ENCODE assay signal across 12 mouse cellular contexts in genomic region chr5:113214455-113214854, GRCm38 (mm10). TPM values are rescaled to one million over a fixed set of nuclear protein-coding genes. Genes with fewer than 3 reads are reported as not detected.
DNase-seq lines count a peak whose midpoint lies in the region; ATAC-seq and TF ChIP-seq lines count a peak whose summit lies in the region.
"Had no signal": no experiment of that assay in that cellular context is flagged by ENCODE, and none has a peak within 500 bp of the region (broad histone marks: within the 10 kb centered on the region; RNA-seq: fewer than 3 reads in every experiment).

No protein-coding gene starts in this region.

- H3K9me3 ChIP-seq in lung, embryonic 14.5 days (ENCODE audit: low read depth, low read length): no peaks in the 10 kb centered on the region
- H3K9me3 ChIP-seq: megakaryocyte, embryonic 14.5 days had no signal

- H3K36me3 ChIP-seq in lung, embryonic 14.5 days (ENCODE audit: insufficient read depth): no peaks in the 10 kb centered on the region

- no peak overlapping the region for H3K9ac ChIP-seq in lung, embryonic 14.5 days

- TF ChIP-seq CTCF in Patski (IDR thresholded peaks at IDR 0.05): no peak
- no peak for TF ChIP-seq CTCF in lung, embryonic 14.5 days (IDR thresholded peaks at IDR 0.05; ENCODE audit: low read depth)

- CTCF ChIA-PET in Patski (lab: Charles Lee): interaction anchor here (1.0 to 2.0 kb wide), 4 partner anchors 10 to 115 kb away, joined by 3 to 7 read pairs (median 4); partner anchors contain the start of gene Tmem211

- peaks cover 4% of the 10 kb centered on the region; the same call in 1 of the 2 replicates for H3K4me1 ChIP-seq in lung, embryonic 14.5 days (ENCODE audit: insufficient read depth)

- ATAC-seq in Patski: peak; percentile 41
- ATAC-seq in lung, embryonic 14.5 days (ENCODE audit: insufficient read depth): peak; percentile 26
- ATAC-seq in activated CD4-positive, CD25-positive, alpha-beta regulatory T cell, adult 4 months: no peak
- ATAC-seq in erythroblast, adult 5-6 weeks (replicated peaks; ENCODE audit: low FRiP score, poor library complexity, severe bottlenecking): no peak

- in situ Hi-C loops in Patski (cut with MboI; ENCODE audit: low pct_unique_long_range_greater_than_20kb): loop anchor here (25.0 kb wide), 1 partner anchor 673 kb away; no protein-coding TSS in a partner anchor

- POLR2A ChIA-PET in Patski (lab: Charles Lee): no interaction called here

- no peaks in the 10 kb centered on the region for H3K27me3 ChIP-seq in Patski
- H3K27me3 ChIP-seq in lung, embryonic 14.5 days (ENCODE audit: insufficient read depth, low read length): no peaks in the 10 kb centered on the region

- no peak overlapping the region for H3K4me2 ChIP-seq in lung, embryonic 14.5 days

- 0 out of 2 replicates have a peak overlapping the region, but pooled peaks have one; percentile 4 for H3K27ac ChIP-seq in lung, embryonic 14.5 days (ENCODE audit: low read depth)

- intact Hi-C loops in heart, postnatal 14 days (cut with DNase I): no loop called here

- DNase-seq in gastrocnemius, postnatal 10 days: peak; percentile 55
- DNase-seq in gastrocnemius, postnatal 4 days (ENCODE audit: low spot score in 2 of 2): no peak
- DNase-seq in Patski (ENCODE audit: low read depth, low spot score): peak; percentile 93
- DNase-seq in heart, postnatal 14 days: peak; percentile 58 to 69
- peak; percentile 70 for DNase-seq in lung, embryonic 14.5 days
- DNase-seq in cerebellum, postnatal 14 days: no peak

- 30% methylated on average over 11 of the region's 11 CpGs for WGBS in lung, embryonic 14.5 days

- no peak overlapping the region for H3K4me3 ChIP-seq in lung, embryonic 14.5 days (ENCODE audit: low read depth, low read length)
- H3K4me3 ChIP-seq: megakaryocyte, embryonic 14.5 days had no signal

RNA-seq across cellular contexts. Expression of gene 2900026A02Rik, which starts 6.6 kb away (rescaled TPM):
- total RNA-seq in gastrocnemius, postnatal 10 days (2021): 10 to 100 TPM; 36.2 to 42.0 TPM
- total RNA-seq in gastrocnemius, postnatal 4 days (2021): 10 to 100 TPM; 50.3 to 50.7 TPM
- 26.0 TPM for polyA plus RNA-seq in Patski (2021)
- 10 to 100 TPM; 33.9 to 35.3 TPM for total RNA-seq in heart, postnatal 14 days (2021)
- polyA plus RNA-seq in lung, embryonic 14.5 days (2014; fragmentation: Nextera tagmentation; extraction: Ambion mirVana): 6.9 TPM in 2 replicates
- polyA plus RNA-seq in activated CD4-positive, CD25-positive, alpha-beta regulatory T cell, adult 4 months (2017; shearing (Covaris generic)): under 1 TPM; 0.24 to 0.60 TPM
- 0.42 and 1.2 TPM in 2 replicates for total RNA-seq in erythroblast, adult 5-6 weeks (2015; ENCODE audit: low replicate concordance)
- total RNA-seq in erythroblast, adult 5-6 weeks (2017; ENCODE audit: low replicate concordance): 0.28 and 0.85 TPM in 2 replicates

RNA-seq across cellular contexts. Expression of gene Tmem211, which starts 12.3 kb away (rescaled TPM):
- not detected for total RNA-seq in gastrocnemius, postnatal 10 days (2021)
- not detected for total RNA-seq in gastrocnemius, postnatal 4 days (2021)
- not detected for polyA plus RNA-seq in Patski (2021)
- not detected for total RNA-seq in heart, postnatal 14 days (2021)
- polyA plus RNA-seq in lung, embryonic 14.5 days (2014; fragmentation: Nextera tagmentation; extraction: Ambion mirVana): not detected in 2 replicates
- polyA plus RNA-seq in activated CD4-positive, CD25-positive, alpha-beta regulatory T cell, adult 4 months (2017; shearing (Covaris generic)): not detected
- total RNA-seq in erythroblast, adult 5-6 weeks (2015; ENCODE audit: low replicate concordance): not detected in 2 replicates
- total RNA-seq in erythroblast, adult 5-6 weeks (2017; ENCODE audit: low replicate concordance): not detected in 2 replicates
- total RNA-seq: CH12.LX; left cerebral cortex, postnatal 14 days had no signal
- polyA plus RNA-seq: heart, embryonic 14.5 days had no signal

Comparison
In these comparisons a context has a peak if more than half of its experiments do, and no peak if none do; other contexts are left out.
1. DNase-seq: peak in gastrocnemius, postnatal 10 days (single experiment), Patski (single experiment), heart, postnatal 14 days (2 of 2) and lung, embryonic 14.5 days (single experiment); none in gastrocnemius, postnatal 4 days (0 of 2) and cerebellum, postnatal 14 days (0 of 2).
2. ATAC-seq: peak in Patski (single experiment) and lung, embryonic 14.5 days (single experiment); none in activated CD4-positive, CD25-positive, alpha-beta regulatory T cell, adult 4 months (single experiment) and erythroblast, adult 5-6 weeks (single experiment).
3. RNA of gene 2900026A02Rik, which starts 6.6 kb away (total RNA-seq): 50.3 to 50.7 TPM in gastrocnemius, postnatal 4 days, 36.2 to 42.0 TPM in gastrocnemius, postnatal 10 days and 33.9 to 35.3 TPM in heart, postnatal 14 days; 0.28 to 1.2 TPM in erythroblast, adult 5-6 weeks; every median in the first group is over 10 times any median in the second.